Mouse (Mus musculus) MEL (cell line): ENCODE data around the gene Olfr229.
"Not testable (repeated sequence)": the region's sequence is repeated elsewhere in the genome, so short reads cannot be mapped to it uniquely, and the experiment has no call there.

ENCODE experiments used
- BHLHE40 ChIP-seq: IDR thresholded peaks from 2 replicates; pipeline ENCODE4 v1.6.1; 2012; ENCODE audit warnings: low read depth, mild to moderate bottlenecking, inconsistent platforms, low read length, improper control_type of control experiment, borderline replicate concordance
- CTCF ChIP-seq, 3 experiments: IDR thresholded peaks in 2 of 3; conservative IDR thresholded peaks in 1 of 3; 2 replicates each; pipeline ENCODE4 v1.5.1; 2011 to 2012; ENCODE audit warnings: low read length in 3 of 3, low read depth in 2 of 3, mild to moderate bottlenecking in 2 of 3, improper control_type of control experiment in 1 of 3, inconsistent platforms in 1 of 3, mixed read lengths in 1 of 3, moderate library complexity in 1 of 3; ENCODE audit not compliant: control insufficient read depth in 1 of 3, insufficient read depth in 1 of 3, poor library complexity in 1 of 3, severe bottlenecking in 1 of 3
- ETS1 ChIP-seq: IDR thresholded peaks from 2 replicates; pipeline ENCODE4 v1.6.1; 2012; ENCODE audit warnings: low read depth, mild to moderate bottlenecking, inconsistent platforms, low read length, improper control_type of control experiment, moderate library complexity
- POLR2A ChIP-seq, 2 experiments: IDR thresholded peaks; 2 replicates each; pipeline ENCODE4 v1.6.1; 2011 to 2012; ENCODE audit warnings: low read length in 2 of 2, mild to moderate bottlenecking in 2 of 2, control low read depth in 1 of 2, improper control_type of control experiment in 1 of 2, low read depth in 1 of 2, moderate library complexity in 1 of 2; ENCODE audit not compliant: control insufficient read depth in 1 of 2, insufficient read depth in 1 of 2, poor library complexity in 1 of 2

DNA sequence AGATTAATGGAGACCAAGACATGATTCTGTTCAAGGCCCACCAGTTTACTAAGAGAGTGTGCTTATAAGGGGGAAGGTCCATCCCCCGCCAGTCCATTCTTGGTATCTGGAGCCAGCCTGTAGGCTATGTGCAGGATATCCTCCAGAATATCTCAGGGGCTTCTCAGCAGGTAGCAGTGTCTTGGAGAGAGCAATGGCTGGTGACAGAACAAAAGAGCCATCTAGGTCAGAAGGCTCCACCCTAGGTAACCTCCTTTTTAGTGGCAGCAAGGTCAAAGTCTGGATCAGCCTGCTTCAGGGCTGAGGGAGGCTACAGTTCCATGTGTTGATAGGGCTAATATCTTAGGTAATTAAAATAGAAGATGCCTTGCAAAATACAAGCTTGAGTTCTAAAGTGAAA, 35.1 kb upstream of the Olfr229 start:
- TF ChIP-seq BHLHE40; POLR2A (IDR thresholded peaks at IDR 0.05; ENCODE audit: control insufficient read depth in 1 of 2, insufficient read depth in 1 of 2, low read depth in 1 of 2, low read length in 2 of 2, poor library complexity in 1 of 2); CTCF (IDR thresholded peaks at IDR 0.05 in 2 of 3, conservative IDR thresholded peaks at IDR 0.05 in 1 of 3; ENCODE audit: control insufficient read depth in 1 of 3, insufficient read depth in 1 of 3, low read depth in 2 of 3, low read length in 3 of 3, poor library complexity in 1 of 3, severe bottlenecking in 1 of 3); ETS1: not testable (repeated sequence)
